Mouse (Mus musculus) right cerebral cortex, postnatal 4 days (tissue): ENCODE measurements around the gene Znrf2.
A peak's percentile ranks its signal among the peaks of the same experiment; 100 is the strongest.
"Not testable (repeated sequence)": the region's sequence is repeated elsewhere in the genome, so short reads cannot be mapped to it uniquely, and the experiment has no call there.

ENCODE experiments used
- DNase-seq: peaks from one replicate; pipeline ENCODE4 v3.0.0-alpha.2; 2022

The Znrf2 gene

GRCm38 (mm10) chr6:54809531-54810313 lies 7.0 kb upstream of the Znrf2 start:
- peak; percentile 29 for DNase-seq

- DNase-seq, result no peak
These were observed 6.4 kb upstream of the Znrf2 start for GRCm38 (mm10) chr6:54810314-54810646.

GRCm38 (mm10) chr6:54811546-54812250 lies 5.0 kb upstream of the Znrf2 start:
- DNase-seq, result peak; percentile 62

- DNase-seq, result no peak
These were observed 4.4 kb upstream of the Znrf2 start for GRCm38 (mm10) chr6:54812276-54812675.

GRCm38 (mm10) chr6:54815428-54816130 lies 1.1 kb upstream of the Znrf2 start:
- no peak for DNase-seq

- DNase-seq, result peak; percentile 48
These were observed 601 bp downstream of the Znrf2 start for GRCm38 (mm10) chr6:54817266-54817767.

- DNase-seq, result no peak
These were observed 1.7 kb downstream of the Znrf2 start for GRCm38 (mm10) chr6:54818389-54818788.

GRCm38 (mm10) chr6:54819272-54819671 lies 2.6 kb downstream of the Znrf2 start:
- DNase-seq, result no peak

GRCm38 (mm10) chr6:54819746-54820145 lies 3.0 kb downstream of the Znrf2 start:
- DNase-seq, result no peak

- no peak for DNase-seq
These were observed 5.6 kb downstream of the Znrf2 start for GRCm38 (mm10) chr6:54822348-54822747.

- not testable (repeated sequence) for DNase-seq
These were observed 7.8 kb downstream of the Znrf2 start for GRCm38 (mm10) chr6:54824561-54824960.

GRCm38 (mm10) chr6:54827481-54827880 lies 10.8 kb downstream of the Znrf2 start:
- no peak for DNase-seq

- no peak for DNase-seq
These were observed 11.6 kb downstream of the Znrf2 start for GRCm38 (mm10) chr6:54828274-54828673.

GRCm38 (mm10) chr6:54830048-54830772 lies 13.5 kb downstream of the Znrf2 start:
- no peak for DNase-seq

- no peak for DNase-seq
These were observed 14.5 kb downstream of the Znrf2 start for GRCm38 (mm10) chr6:54831069-54831720.

GRCm38 (mm10) chr6:54833427-54833826 lies 16.7 kb downstream of the Znrf2 start:
- DNase-seq, result peak; percentile 5

- no peak for DNase-seq
These were observed 19.9 kb downstream of the Znrf2 start for GRCm38 (mm10) chr6:54836666-54837065.

GRCm38 (mm10) chr6:54841399-54841798 lies 24.7 kb downstream of the Znrf2 start:
- DNase-seq, result no peak

GRCm38 (mm10) chr6:54842041-54842440 lies 25.3 kb downstream of the Znrf2 start:
- DNase-seq, result no peak

GRCm38 (mm10) chr6:54848546-54848945 lies 31.8 kb downstream of the Znrf2 start:
- no peak for DNase-seq

- DNase-seq, result no peak
These were observed 32.8 kb downstream of the Znrf2 start for GRCm38 (mm10) chr6:54849179-54850156.
